8 mouse cellular contexts compared by ENCODE assay signal in genomic region chr2:28278150-28278549, GRCm38 (mm10).
DNase-seq lines count a peak whose midpoint lies in the region; TF ChIP-seq lines count a peak whose summit lies in the region.

No protein-coding gene starts in this region.

- WGBS in embryonic facial prominence, embryonic 10.5 days = 8% methylated on average over 7 of the region's 7 CpGs
- WGBS in heart, embryonic 10.5 days = 7% methylated on average over 7 of the region's 7 CpGs
- 16% methylated on average over 7 of the region's 7 CpGs for WGBS in lung, adult 2 months

- no peak overlapping the region for H3K4me2 ChIP-seq in CH12.LX (ENCODE audit: insufficient read depth, low read depth, poor library complexity, severe bottlenecking)

- in situ Hi-C loops in CH12.LX (cut with MboI; ENCODE audit: low pct_ligation_motif_present, low pct_unique_long_range_greater_than_20kb, low sequenced_read_pairs) = no loop called here

- H3K4me3 ChIP-seq in CH12.LX (replicated peaks in 1 of 3; ENCODE audit: low read depth in 2 of 3, low read length in 2 of 3, poor library complexity in 1 of 3) = no peak overlapping the region
- no peak overlapping the region for H3K4me3 ChIP-seq in embryonic facial prominence, embryonic 10.5 days
- no peak overlapping the region for H3K4me3 ChIP-seq in heart, embryonic 10.5 days
- H3K4me3 ChIP-seq in lung, adult 2 months (replicated peaks; ENCODE audit: extremely low read depth, low read depth, low read length) = no peak overlapping the region

- TF ChIP-seq POLR2A in CH12.LX (IDR thresholded peaks at IDR 0.05; ENCODE audit: low read depth, low read length) = no peak
- no peak for TF ChIP-seq POLR2A in lung, adult 2 months (IDR thresholded peaks at IDR 0.05; ENCODE audit: borderline replicate concordance, extremely low read depth, low read depth, low read length)

- no peaks in the 10 kb centered on the region for H3K9me3 ChIP-seq in CH12.LX (replicated peaks; ENCODE audit: low read length)
- no peaks in the 10 kb centered on the region for H3K9me3 ChIP-seq in embryonic facial prominence, embryonic 10.5 days
- no peaks in the 10 kb centered on the region for H3K9me3 ChIP-seq in heart, embryonic 10.5 days

- no peak overlapping the region for H3K9ac ChIP-seq in CH12.LX (ENCODE audit: insufficient read depth, low read depth)

- dilution Hi-C loops in CH12.LX (cut with MboI; ENCODE audit: extremely low pct_ligation_motif_present, extremely low pct_unique_long_range_greater_than_20kb, low sequenced_read_pairs) = no loop called here

- TF ChIP-seq CTCF in CH12.LX (conservative IDR thresholded peaks at IDR 0.05 in 1 of 2, IDR thresholded peaks at IDR 0.05 in 1 of 2; ENCODE audit: low read depth in 2 of 2, low read length in 2 of 2) = peak; percentile 18 to 77; a peak in 2 of 4 replicates
- TF ChIP-seq CTCF in lung, adult 2 months (IDR thresholded peaks at IDR 0.05; ENCODE audit: insufficient read depth, low read length) = peak; percentile 80

- H3K4me1 ChIP-seq in CH12.LX (ENCODE audit: control insufficient read depth in 1 of 2, insufficient read depth in 2 of 2) = no peaks in the 10 kb centered on the region; a peak in 1 of 4 replicates
- H3K4me1 ChIP-seq in embryonic facial prominence, embryonic 10.5 days = peaks cover 15% of the 10 kb centered on the region
- peaks cover 31% of the 10 kb centered on the region for H3K4me1 ChIP-seq in heart, embryonic 10.5 days
- no peaks in the 10 kb centered on the region for H3K4me1 ChIP-seq in lung, adult 2 months (ENCODE audit: control insufficient read depth, insufficient read depth, low read length)

- no peak overlapping the region for H3K27ac ChIP-seq in CH12.LX (ENCODE audit: insufficient read depth, low read depth)
- H3K27ac ChIP-seq in embryonic facial prominence, embryonic 10.5 days (replicated peaks) = no peak overlapping the region; the same call in 1 of the 2 replicates
- peak overlapping the region; percentile 42; the same call in 1 of the 2 replicates for H3K27ac ChIP-seq in heart, embryonic 10.5 days

- peak; percentile 61 for DNase-seq in CH12.LX (ENCODE audit: extremely low read depth)
- peak; percentile 85 for DNase-seq in adrenal gland, postnatal 25 days
- peak; percentile 81 for DNase-seq in embryonic facial prominence, embryonic 10.5 days (ENCODE audit: low spot score)
- DNase-seq in heart, embryonic 10.5 days (ENCODE audit: low spot score) = peak; percentile 86
- DNase-seq in kidney, postnatal 14 days = peak; percentile 64
- peak; percentile 52 for DNase-seq in lung, adult 2 months
- DNase-seq in retina, postnatal 7 days (ENCODE audit: low read depth, low spot score) = peak; percentile 70
- DNase-seq in urinary bladder, postnatal 36 days (ENCODE audit: low spot score in 2 of 2) = peak; percentile 35 to 47

- no peaks in the 10 kb centered on the region for H3K27me3 ChIP-seq in CH12.LX (replicated peaks)
- no peaks in the 10 kb centered on the region for H3K27me3 ChIP-seq in embryonic facial prominence, embryonic 10.5 days (replicated peaks; ENCODE audit: low read depth, poor library complexity, severe bottlenecking)
- peaks cover 14% of the 10 kb centered on the region for H3K27me3 ChIP-seq in heart, embryonic 10.5 days (ENCODE audit: insufficient read depth, poor library complexity, severe bottlenecking)

- peaks cover 0 to 6% of the 10 kb centered on the region in 2 experiments for H3K36me3 ChIP-seq in CH12.LX (replicated peaks in 1 of 2; ENCODE audit: control insufficient read depth in 1 of 2, insufficient read depth in 1 of 2, low read length in 1 of 2)
- H3K36me3 ChIP-seq in embryonic facial prominence, embryonic 10.5 days (replicated peaks) = no peaks in the 10 kb centered on the region
- H3K36me3 ChIP-seq in heart, embryonic 10.5 days = no peaks in the 10 kb centered on the region

- TF ChIP-seq RAD21 in CH12.LX (IDR thresholded peaks at IDR 0.05; ENCODE audit: low read depth, low read length) = peak; percentile 48

- TF ChIP-seq EP300 in CH12.LX (IDR thresholded peaks at IDR 0.05; ENCODE audit: low read length) = no peak

- H3K79me2 ChIP-seq in CH12.LX (replicated peaks; ENCODE audit: control insufficient read depth, extremely low read depth, insufficient read depth, poor library complexity, severe bottlenecking) = no peaks in the 10 kb centered on the region

TF ChIP-seq in CH12.LX, 34 proteins besides CTCF, POLR2A, EP300 and RAD21:
- TF ChIP-seq GABPA (IDR thresholded peaks at IDR 0.05; ENCODE audit: insufficient replicate concordance, low read depth, low read length) (no peak), SMC3 (IDR thresholded peaks at IDR 0.05; ENCODE audit: low read depth, low read length) (peak; percentile 75), NRF1 (IDR thresholded peaks at IDR 0.05; ENCODE audit: low read depth, low read length) (peak; percentile 44)
